Mouse (Mus musculus) liver, embryonic 11.5 days (tissue): ENCODE data around the gene Casz1. TPM values are rescaled to one million over a fixed set of nuclear protein-coding genes. Genes with fewer than 3 reads are reported as not detected.

ENCODE experiments used
- ATAC-seq: fragments of 200-750 bp; cut with Nextera tagmentation; replicated peaks from 2 replicates; pipeline ENCODE4 v1.8.0; 2017; ENCODE audit warnings: moderate number of reproducible peaks, mild to moderate bottlenecking, moderate TSS enrichment, moderate library complexity; ENCODE audit not compliant: low FRiP score
- DNase-seq: peaks from one replicate; pipeline ENCODE4 v3.0.0-alpha.2; 2017; ENCODE audit warnings: low spot score
- H3K27ac ChIP-seq: fragments of 300-500 bp; sonication (generic); 2 replicates; pipeline ENCODE4 v1.5.1; 2014; ENCODE audit warnings: mild to moderate bottlenecking, low read depth, low read length, control low read depth
- H3K27me3 ChIP-seq: fragments of 300-500 bp; sonication (generic); replicated peaks from 2 replicates; pipeline ENCODE4 v1.6.1; 2014; ENCODE audit warnings: low read length, mixed read lengths; ENCODE audit not compliant: control insufficient read depth, insufficient read depth
- H3K36me3 ChIP-seq: fragments of 300-500 bp; sonication (generic); 2 replicates; pipeline ENCODE4 v1.6.1; 2014; ENCODE audit warnings: mild to moderate bottlenecking, low read length, moderate library complexity, mixed read lengths; ENCODE audit not compliant: control insufficient read depth, insufficient read depth
- H3K4me1 ChIP-seq: fragments of 300-500 bp; sonication (generic); replicated peaks from 2 replicates; pipeline ENCODE4 v1.6.1; 2014; ENCODE audit warnings: low read length, mixed read lengths; ENCODE audit not compliant: control insufficient read depth, insufficient read depth
- H3K4me2 ChIP-seq: fragments of 300-500 bp; sonication (generic); 2 replicates; pipeline ENCODE4 v1.6.1; 2014; ENCODE audit warnings: mild to moderate bottlenecking, control low read depth, moderate library complexity
- H3K4me3 ChIP-seq: fragments of 300-500 bp; sonication (generic); 2 replicates; pipeline ENCODE4 v1.5.1; 2014; ENCODE audit warnings: low read depth, low read length, control low read depth
- H3K9ac ChIP-seq: fragments of 300-500 bp; sonication (generic); 2 replicates; pipeline ENCODE4 v1.6.1; 2014; ENCODE audit warnings: low read depth, low read length, control low read depth
- H3K9me3 ChIP-seq: fragments of 300-500 bp; sonication (generic); 2 replicates; pipeline ENCODE4 v1.6.1; 2016; ENCODE audit warnings: low read length, inconsistent platforms, mixed read lengths; ENCODE audit not compliant: control insufficient read depth
- WGBS: fragments of 180-500 bp; shearing (Covaris S2); extraction: QIAGEN DNeasy Blood & Tissue Kit; methylation state at CpG from one replicate; pipeline ENCODE4 v1.1.7; 2014; 5-methylcytosine and 5-hydroxymethylcytosine counted together
- polyA plus RNA-seq: library from polyadenylated mRNA; unstranded; fragments of >200 nt; fragmentation: Nextera tagmentation; extraction: Ambion mirVana; gene quantifications from 2 replicates; pipeline ENCODE4 v1.2.1, GENCODE M21; 2014

The Casz1 gene
- polyA plus RNA-seq, 1 experiment from 2014 or later: 1.0 TPM

DNA sequence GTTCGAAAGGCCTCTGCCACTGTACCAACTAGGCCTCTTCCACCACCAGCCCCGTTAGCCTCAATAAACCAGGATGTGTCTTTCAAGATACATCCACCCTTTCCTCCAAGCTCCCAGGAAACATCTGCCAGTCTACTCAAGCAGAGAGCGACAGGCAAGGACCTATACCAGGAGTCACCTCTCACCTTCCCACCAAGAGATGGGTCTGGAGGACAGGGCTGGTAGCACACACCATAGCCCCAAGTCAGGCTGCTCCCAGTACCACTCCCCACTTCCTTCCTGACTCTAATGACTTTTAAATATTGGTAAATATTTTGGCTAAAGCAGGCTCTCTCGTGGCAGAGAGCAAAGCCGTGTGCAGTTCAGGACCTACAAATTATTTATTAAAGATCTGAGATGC, 77.6 kb downstream of the Casz1 start:
- Histone ChIP-seq H3K27me3 (peaks cover 49% of the 10 kb centered on the region), H3K27ac (no peak overlapping the region), H3K9ac (no peak overlapping the region), H3K4me2 (no peak overlapping the region), H3K9me3 (no peaks in the 10 kb centered on the region), H3K4me1 (peaks cover 26% of the 10 kb centered on the region), H3K4me3 (no peak overlapping the region), H3K36me3 (no peaks in the 10 kb centered on the region)
- 68% methylated on average over 5 of the region's 5 CpGs for WGBS
- ATAC-seq: no peak
- no peak for DNase-seq

DNA sequence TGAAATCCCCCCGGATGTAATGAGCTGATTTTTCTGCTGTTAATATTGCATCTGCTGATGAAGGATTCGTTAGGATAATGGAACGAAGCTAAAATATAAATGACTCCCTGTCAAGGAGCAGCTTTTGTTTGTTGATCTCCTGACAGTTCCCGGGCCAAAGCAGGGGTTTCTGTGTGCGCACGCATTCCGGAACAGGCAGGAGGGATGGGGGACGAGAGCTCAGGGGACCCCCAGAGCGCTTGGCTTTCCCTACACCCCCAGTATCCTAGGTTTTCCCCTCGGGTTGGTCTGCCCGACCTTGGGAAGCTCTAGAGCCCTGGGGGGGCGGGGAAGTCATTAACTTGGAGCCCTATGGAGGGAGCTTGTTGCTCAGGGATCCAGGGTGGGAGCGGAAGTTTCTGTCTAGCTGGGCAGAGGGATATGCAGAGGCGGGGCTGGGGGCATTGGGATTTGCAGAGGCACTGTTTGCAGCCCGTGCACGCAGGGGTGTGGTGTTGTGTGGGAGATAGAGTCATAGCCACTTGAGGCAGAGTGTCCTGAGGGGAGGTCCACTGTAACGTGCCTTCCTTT, 78.2 kb downstream of the Casz1 start:
- H3K27ac ChIP-seq: no peak overlapping the region
- WGBS: 22% methylated on average over 17 of the region's 17 CpGs
- peaks cover 44% of the 10 kb centered on the region for H3K27me3 ChIP-seq
- no peaks in the 10 kb centered on the region for H3K9me3 ChIP-seq
- H3K4me2 ChIP-seq: peak overlapping the region; percentile 28; the same call in 1 of the 2 replicates
- no peak overlapping the region for H3K4me3 ChIP-seq
- DNase-seq (no peak), ATAC-seq (no peak)
- peaks cover 26% of the 10 kb centered on the region for H3K4me1 ChIP-seq
- no peaks in the 10 kb centered on the region for H3K36me3 ChIP-seq
- H3K9ac ChIP-seq: no peak overlapping the region

DNA sequence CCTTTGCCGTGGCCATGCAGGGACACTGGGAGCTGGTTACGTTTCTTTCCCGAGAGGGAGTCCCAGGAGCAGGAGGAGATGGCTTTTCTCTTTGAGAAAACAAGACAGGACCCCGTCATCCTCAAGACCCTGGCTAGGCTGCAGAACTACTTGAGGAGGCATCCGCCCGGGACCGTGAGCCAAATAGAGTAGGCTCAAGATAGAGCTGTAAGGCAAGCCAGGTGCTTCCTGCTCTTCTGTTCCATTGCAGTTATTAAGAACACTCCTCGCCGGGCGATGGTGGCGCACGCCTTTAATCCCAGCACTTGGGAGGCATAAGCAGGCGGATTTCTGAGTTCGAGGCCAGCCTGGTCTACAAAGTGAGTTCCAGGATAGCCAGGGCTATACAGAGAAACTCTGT, 80.4 kb downstream of the Casz1 start:
- 72% methylated on average over 14 of the region's 14 CpGs for WGBS
- no peak overlapping the region for H3K4me2 ChIP-seq
- H3K36me3 ChIP-seq: no peaks in the 10 kb centered on the region
- ATAC-seq (no peak), DNase-seq (no peak)
- no peak overlapping the region for H3K27ac ChIP-seq
- H3K27me3 ChIP-seq: peaks cover 53% of the 10 kb centered on the region
- H3K4me3 ChIP-seq: no peak overlapping the region
- H3K9ac ChIP-seq: no peak overlapping the region
- peaks cover 13% of the 10 kb centered on the region for H3K4me1 ChIP-seq
- H3K9me3 ChIP-seq: no peaks in the 10 kb centered on the region

DNA sequence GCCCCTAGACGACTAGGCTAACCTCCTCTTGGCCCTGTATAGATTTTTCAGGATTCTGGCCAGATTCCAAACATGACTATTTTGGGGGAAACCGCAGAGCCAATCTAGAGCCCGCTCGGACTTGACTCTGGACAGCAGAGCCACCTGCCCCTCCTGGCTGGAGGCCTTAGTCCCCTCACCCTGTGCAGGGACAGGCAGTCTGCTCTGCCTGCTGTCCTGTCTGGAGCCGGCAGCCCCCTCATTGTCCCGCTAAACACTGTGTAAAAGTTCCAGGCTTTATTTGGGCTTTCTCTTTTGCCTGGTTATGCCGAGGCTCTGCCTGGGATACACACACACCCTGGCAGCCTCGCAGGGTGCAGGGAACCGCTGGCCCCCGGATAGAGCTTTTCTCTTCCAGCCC, 81.2 kb downstream of the Casz1 start:
- Histone ChIP-seq H3K4me2 (no peak overlapping the region), H3K4me1 (peaks cover 12% of the 10 kb centered on the region)
- ATAC-seq: no peak

DNA sequence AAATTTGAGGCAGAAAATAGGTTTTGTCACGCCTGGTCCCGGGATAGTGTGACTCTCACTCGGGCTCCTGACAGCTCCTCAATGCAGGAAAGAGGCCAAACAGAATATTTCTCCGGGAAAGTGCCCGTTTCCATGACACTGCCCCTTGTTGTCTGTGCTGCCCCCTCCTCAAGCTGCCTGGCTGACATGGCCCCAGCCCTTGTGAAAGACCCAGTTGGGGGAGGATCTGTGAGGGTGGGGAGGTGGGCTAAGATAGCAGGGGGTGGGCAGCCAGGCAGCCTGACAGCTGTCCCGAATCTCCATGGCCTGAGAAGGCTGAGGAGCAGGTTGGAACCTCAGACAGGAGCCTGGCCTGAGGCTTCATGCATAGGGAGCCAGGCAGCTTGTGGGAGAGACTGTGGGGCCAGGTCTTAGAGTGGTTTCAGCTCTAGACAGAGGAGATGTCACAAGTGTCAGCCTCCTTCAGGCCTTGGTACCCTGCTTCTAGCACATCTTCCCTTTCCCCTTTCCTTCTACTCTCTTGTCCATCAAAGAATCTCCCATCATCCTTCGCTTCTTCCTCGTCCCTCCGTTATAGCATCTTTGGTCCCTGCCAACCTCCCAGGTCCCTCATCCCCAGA, 81.8 kb downstream of the Casz1 start:
- Histone ChIP-seq H3K27me3 (peaks cover 58% of the 10 kb centered on the region), H3K9me3 (no peaks in the 10 kb centered on the region), H3K9ac (no peak overlapping the region), H3K27ac (no peak overlapping the region), H3K36me3 (no peaks in the 10 kb centered on the region), H3K4me3 (no peak overlapping the region), H3K4me1 (peaks cover 15% of the 10 kb centered on the region), H3K4me2 (no peak overlapping the region)
- no peak for DNase-seq
- no peak for ATAC-seq
- 46% methylated on average over 9 of the region's 9 CpGs for WGBS

More for the DNA sequence above, 81.2 kb downstream of the Casz1 start:
- no peak overlapping the region for H3K27ac ChIP-seq
- peaks cover 58% of the 10 kb centered on the region for H3K27me3 ChIP-seq
- DNase-seq: no peak
- H3K36me3 ChIP-seq: no peaks in the 10 kb centered on the region
- 59% methylated on average over 10 of the region's 10 CpGs for WGBS
- no peak overlapping the region for H3K9ac ChIP-seq
- no peaks in the 10 kb centered on the region for H3K9me3 ChIP-seq
- no peak overlapping the region for H3K4me3 ChIP-seq

DNA sequence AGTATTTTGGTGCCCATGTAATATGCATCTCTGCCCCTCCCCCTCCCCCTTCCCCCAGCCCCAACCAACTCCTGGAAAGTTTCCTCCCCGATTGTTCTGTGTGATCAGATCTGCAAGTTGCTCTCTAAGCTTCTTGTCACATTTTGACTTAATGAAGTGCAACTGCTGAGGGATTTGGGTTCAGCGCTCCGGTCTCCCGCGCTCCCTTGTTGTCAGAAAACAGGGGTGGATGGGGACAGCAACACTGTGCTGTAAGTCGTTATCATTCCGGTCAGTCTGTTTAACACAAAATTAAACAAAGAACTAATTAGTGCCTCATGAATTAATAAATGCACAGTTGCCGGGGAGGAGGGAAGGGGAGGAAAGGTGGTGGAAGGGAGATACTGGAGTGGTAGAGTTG, 84.0 kb downstream of the Casz1 start:
- H3K9me3 ChIP-seq: no peaks in the 10 kb centered on the region
- DNase-seq (no peak), ATAC-seq (no peak)
- 54% methylated on average over 8 of the region's 8 CpGs for WGBS
- no peak overlapping the region for H3K27ac ChIP-seq
- no peak overlapping the region for H3K4me2 ChIP-seq
- H3K36me3 ChIP-seq: no peaks in the 10 kb centered on the region
- H3K9ac ChIP-seq: no peak overlapping the region
- H3K4me3 ChIP-seq: no peak overlapping the region
- H3K27me3 ChIP-seq: peaks cover 64% of the 10 kb centered on the region
- H3K4me1 ChIP-seq: peaks cover 6% of the 10 kb centered on the region

DNA sequence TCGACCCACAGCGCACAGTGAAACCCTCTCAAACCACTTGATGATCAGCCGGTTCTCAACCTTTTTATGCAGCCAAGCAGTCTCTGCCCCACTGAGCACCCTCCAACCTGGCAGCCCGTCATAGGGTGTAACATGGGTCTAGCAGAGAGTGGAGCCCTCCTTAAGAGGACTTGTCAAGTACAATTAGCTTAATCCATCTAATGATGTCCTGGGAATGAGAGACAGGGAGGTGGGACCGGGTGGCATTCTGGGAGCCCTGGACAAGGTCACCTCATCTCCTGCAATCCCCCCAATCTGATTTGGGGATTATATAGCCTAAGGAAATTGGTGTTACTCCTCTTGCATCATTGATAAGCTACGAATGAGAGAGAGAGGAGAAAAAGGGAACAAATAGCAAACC, 84.8 kb downstream of the Casz1 start:
- Histone ChIP-seq H3K27me3 (peaks cover 72% of the 10 kb centered on the region), H3K9ac (no peak overlapping the region), H3K4me1 (peaks cover 6% of the 10 kb centered on the region), H3K27ac (no peak overlapping the region), H3K36me3 (no peaks in the 10 kb centered on the region), H3K4me3 (no peak overlapping the region), H3K4me2 (no peak overlapping the region), H3K9me3 (no peaks in the 10 kb centered on the region)
- DNase-seq (no peak), ATAC-seq (no peak)
- 67% methylated on average over 6 of the region's 6 CpGs for WGBS

DNA sequence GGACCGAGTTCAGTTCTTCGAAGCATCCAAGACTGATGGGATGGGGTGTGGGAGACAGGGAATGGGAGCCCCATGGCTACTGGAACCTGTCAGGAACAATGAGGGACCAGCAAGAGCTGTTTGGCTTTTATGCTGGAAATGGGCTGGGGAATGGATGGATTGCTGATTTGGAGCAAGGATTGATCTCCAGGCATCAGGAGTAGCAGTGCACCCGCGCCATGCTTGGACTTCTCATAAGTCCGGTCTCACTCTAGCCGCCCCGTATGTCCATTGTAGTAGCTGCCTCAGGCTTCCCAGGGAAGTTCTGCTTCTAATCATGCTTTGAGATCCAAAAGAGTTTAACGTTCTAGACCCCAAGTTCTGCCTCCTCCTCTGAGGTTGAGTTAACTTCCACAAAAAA, 86.2 kb downstream of the Casz1 start:
- H3K27ac ChIP-seq: no peak overlapping the region
- 52% methylated on average over 8 of the region's 8 CpGs for WGBS
- ATAC-seq (no peak), DNase-seq (no peak)
- peaks cover 77% of the 10 kb centered on the region for H3K27me3 ChIP-seq
- peaks cover 4% of the 10 kb centered on the region for H3K4me1 ChIP-seq
- no peaks in the 10 kb centered on the region for H3K36me3 ChIP-seq
- H3K4me3 ChIP-seq: no peak overlapping the region
- no peaks in the 10 kb centered on the region for H3K9me3 ChIP-seq
- H3K9ac ChIP-seq: no peak overlapping the region
- peak overlapping the region; percentile 66; the same call in 1 of the 2 replicates for H3K4me2 ChIP-seq
